Mouse (Mus musculus) heart, adult 2 months (tissue): ENCODE data around the gene Ola1.

Experiments
- CTCF ChIP-seq: fragments of 200-600 bp; IDR thresholded peaks from 2 replicates; pipeline ENCODE4 v1.8.1; 2022; ENCODE audit warnings: antibody characterized with exemption, mild to moderate bottlenecking, moderate library complexity
- POLR2A ChIP-seq: fragments of 200-500 bp; IDR thresholded peaks from 2 replicates; pipeline ENCODE4 v1.6.1; 2011; ENCODE audit warnings: mild to moderate bottlenecking, low read depth, low read length, control low read depth; ENCODE audit not compliant: insufficient read depth

- TF ChIP-seq POLR2A (no peak), CTCF (no peak)
Measured at GRCm38 (mm10) chr2:73079311-73079710, 139.4 kb downstream of the Ola1 start.
